Mouse (Mus musculus): ENCODE data around the gene Meis1.

Meis1 gene

GRCm38 (mm10) chr11:18947434-18947833, 71.4 kb downstream of the Meis1 start:
- DNase-seq (ENCODE audit: low spot score) = no peak

GRCm38 (mm10) chr11:18945778-18946177, 73.0 kb downstream of the Meis1 start:
- no peak for DNase-seq (ENCODE audit: low spot score)

GRCm38 (mm10) chr11:18944972-18945625, 73.7 kb downstream of the Meis1 start:
- no peak for DNase-seq (ENCODE audit: low spot score)

GRCm38 (mm10) chr11:18944209-18944608, 74.6 kb downstream of the Meis1 start:
- no peak for DNase-seq (ENCODE audit: low spot score)

- no peak for DNase-seq (ENCODE audit: low spot score)
Measured at GRCm38 (mm10) chr11:18942990-18943389, 75.8 kb downstream of the Meis1 start.

- DNase-seq (ENCODE audit: low spot score) = no peak
Measured at GRCm38 (mm10) chr11:18940916-18941315, 77.9 kb downstream of the Meis1 start.

- DNase-seq (ENCODE audit: low spot score) = no peak
Measured at GRCm38 (mm10) chr11:18934921-18935320, 83.9 kb downstream of the Meis1 start.

GRCm38 (mm10) chr11:18931001-18931874, 87.5 kb downstream of the Meis1 start:
- no peak for DNase-seq (ENCODE audit: low spot score)

- DNase-seq (ENCODE audit: low spot score) = no peak
Measured at GRCm38 (mm10) chr11:18929779-18930728, 88.7 kb downstream of the Meis1 start.

- DNase-seq (ENCODE audit: low spot score) = no peak
Measured at GRCm38 (mm10) chr11:18927351-18927750, 91.4 kb downstream of the Meis1 start.

- DNase-seq (ENCODE audit: low spot score) = no peak
Measured at GRCm38 (mm10) chr11:18926798-18927197, 92.0 kb downstream of the Meis1 start.

GRCm38 (mm10) chr11:18924583-18925334, 94.0 kb downstream of the Meis1 start:
- no peak for DNase-seq (ENCODE audit: low spot score)

- no peak for DNase-seq (ENCODE audit: low spot score)
Measured at GRCm38 (mm10) chr11:18923274-18923673, 95.5 kb downstream of the Meis1 start.

- no peak for DNase-seq (ENCODE audit: low spot score)
Measured at GRCm38 (mm10) chr11:18920651-18921050, 98.1 kb downstream of the Meis1 start.

GRCm38 (mm10) chr11:18919162-18919762, 99.5 kb downstream of the Meis1 start:
- DNase-seq (ENCODE audit: low spot score) = no peak

GRCm38 (mm10) chr11:18917887-18918286, 100.9 kb downstream of the Meis1 start:
- DNase-seq (ENCODE audit: low spot score) = no peak

GRCm38 (mm10) chr11:18913251-18913650, 105.5 kb downstream of the Meis1 start:
- DNase-seq (ENCODE audit: low spot score) = no peak

GRCm38 (mm10) chr11:18912311-18913019, 106.3 kb downstream of the Meis1 start:
- no peak for DNase-seq (ENCODE audit: low spot score)

- no peak for DNase-seq (ENCODE audit: low spot score)
Measured at GRCm38 (mm10) chr11:18906866-18907265, 111.9 kb downstream of the Meis1 start.

GRCm38 (mm10) chr11:18905431-18905830, 113.4 kb downstream of the Meis1 start:
- no peak for DNase-seq (ENCODE audit: low spot score)
